Mouse (Mus musculus) embryo, embryonic 11 days (tissue): ENCODE measurements around the gene Sestd1.

Source experiments
- DNase-seq: peaks from one replicate; pipeline ENCODE4 v3.0.0-alpha.2; 2015

Gene Sestd1

DNA sequence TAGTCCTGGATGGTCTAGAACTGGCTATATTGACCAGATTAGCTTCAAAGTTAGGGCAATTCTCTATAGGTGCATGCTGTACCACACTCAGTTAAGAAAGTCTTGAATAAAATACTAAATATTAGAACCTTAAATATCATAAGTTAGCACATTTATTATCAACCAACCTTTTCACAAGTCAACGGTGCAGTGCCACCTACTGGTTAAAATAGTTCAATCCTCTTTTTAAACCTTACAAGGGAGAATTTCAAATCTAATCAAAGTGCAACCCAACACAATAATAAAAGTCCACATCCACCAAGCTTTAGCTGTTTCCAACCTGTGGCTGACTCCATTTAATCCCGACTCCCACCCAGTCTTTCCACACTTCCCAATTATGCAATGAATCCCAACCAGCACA, 76.5 kb downstream of the Sestd1 start:
- peak; percentile 54 for DNase-seq

- no peak for DNase-seq
Measured at GRCm38 (mm10) chr2:77201900-77202299, 78.5 kb downstream of the Sestd1 start.

DNA sequence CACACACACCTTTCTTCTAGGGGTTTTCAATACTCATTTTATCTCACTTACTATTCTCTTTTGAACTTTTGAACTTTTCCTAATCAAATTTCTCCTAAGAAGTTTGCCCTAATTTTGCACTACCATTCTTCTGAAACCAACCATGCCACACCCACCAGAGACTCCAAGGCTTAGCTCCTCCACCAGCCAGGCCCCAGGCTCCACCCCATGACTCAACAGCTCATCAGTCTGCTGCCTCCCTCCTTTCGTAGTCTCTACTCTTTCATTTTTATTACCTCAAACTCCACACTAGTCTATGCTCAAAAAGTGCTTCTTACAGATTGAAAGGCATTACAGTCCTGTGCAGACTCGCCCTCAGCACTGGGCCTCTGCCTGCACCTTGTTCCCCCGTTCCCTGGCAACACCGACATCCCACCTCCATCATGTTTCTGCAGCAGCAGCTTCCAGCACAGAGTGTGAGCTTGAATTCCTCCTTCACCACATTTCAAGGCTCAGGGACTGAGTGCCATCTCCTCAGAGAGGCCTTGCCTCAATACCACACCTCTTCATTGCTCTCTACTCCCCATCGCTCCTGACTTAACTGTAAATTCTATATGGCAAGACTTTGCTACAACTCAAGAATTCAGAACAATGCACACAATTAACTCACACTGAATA, 79.3 kb downstream of the Sestd1 start:
- no peak for DNase-seq

DNA sequence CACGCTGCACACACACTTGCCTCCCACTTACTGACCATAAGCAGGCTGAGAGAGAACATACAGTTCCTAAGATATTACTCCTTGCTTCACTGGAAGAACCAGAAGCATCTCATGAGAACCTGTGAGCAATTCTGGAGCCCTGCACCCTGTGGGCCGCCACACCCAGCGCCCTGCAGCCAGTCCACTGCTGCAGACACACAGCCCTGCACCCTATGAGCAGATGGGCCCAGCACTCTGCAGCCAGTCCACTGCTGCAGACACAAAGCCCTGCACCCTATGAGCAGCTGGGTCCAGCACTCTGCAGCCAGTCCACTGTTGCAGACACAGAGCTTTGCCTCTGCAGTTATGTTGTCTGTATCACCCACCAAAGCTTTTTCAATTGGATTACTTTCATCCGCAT, 80.0 kb downstream of the Sestd1 start:
- no peak for DNase-seq

DNA sequence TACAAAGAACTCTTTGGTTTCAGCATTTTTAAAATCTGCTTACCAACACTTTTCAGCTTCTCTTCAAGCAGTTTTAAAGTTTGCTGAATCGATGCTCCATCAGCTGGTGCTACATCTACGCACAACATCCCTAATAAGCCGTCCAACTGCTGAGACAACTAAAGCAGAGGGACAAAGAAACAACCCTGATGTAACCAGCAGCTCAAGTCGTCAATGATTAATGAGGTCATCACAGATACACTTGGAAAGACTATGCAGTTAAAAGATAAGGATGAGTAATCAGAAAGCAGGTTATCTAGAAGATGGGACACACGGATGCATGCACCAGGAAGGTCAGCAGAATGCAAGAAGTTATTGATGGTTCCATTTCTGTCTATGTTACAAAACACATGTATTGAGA, 82.1 kb downstream of the Sestd1 start:
- DNase-seq, result no peak

- DNase-seq, result no peak
Measured at GRCm38 (mm10) chr2:77196819-77197218, 83.6 kb downstream of the Sestd1 start.

DNA sequence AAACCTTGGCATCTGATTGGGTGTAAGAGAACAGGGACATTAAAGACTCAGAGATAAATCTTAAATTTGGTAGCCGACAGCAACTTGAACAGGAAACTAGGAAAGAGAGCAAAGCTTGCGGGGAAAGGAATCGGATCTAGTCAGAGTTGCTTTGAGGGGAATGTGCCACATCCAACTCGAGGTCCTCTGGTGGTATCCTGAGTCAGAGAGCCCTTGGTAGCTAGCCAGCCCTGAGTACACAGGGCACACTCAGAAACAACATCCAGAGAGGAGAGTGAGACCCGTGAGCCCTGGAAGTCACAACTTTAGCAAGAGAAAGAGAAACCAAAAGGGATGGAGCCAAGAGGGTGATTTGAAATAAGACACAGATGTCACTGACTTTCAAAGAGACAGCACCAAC, 85.3 kb downstream of the Sestd1 start:
- no peak for DNase-seq

- no peak for DNase-seq
Measured at GRCm38 (mm10) chr2:77191811-77192210, 88.6 kb downstream of the Sestd1 start.

- no peak for DNase-seq
Measured at GRCm38 (mm10) chr2:77190891-77191290, 89.5 kb downstream of the Sestd1 start.

GRCm38 (mm10) chr2:77190301-77190700, 90.1 kb downstream of the Sestd1 start:
- DNase-seq, result no peak

DNA sequence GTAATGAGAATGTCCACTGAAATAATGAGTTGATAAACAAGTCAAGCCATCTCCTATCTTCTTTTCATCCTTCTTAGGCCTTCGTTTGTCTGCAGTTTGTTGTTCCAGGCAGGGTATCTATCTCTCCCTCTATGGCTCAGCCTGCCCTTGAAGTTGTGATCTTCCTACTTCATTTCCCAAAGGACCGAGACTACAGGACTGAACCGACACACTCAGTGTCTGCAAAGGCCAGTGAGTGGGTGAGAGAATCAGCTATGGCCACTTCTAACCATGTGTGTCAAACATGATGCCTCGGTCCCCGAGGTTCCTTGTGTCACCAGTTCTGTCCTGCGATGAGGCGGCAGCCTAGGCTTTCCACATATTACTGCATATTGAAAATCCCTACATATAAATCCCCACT, 90.7 kb downstream of the Sestd1 start:
- no peak for DNase-seq

GRCm38 (mm10) chr2:77187501-77187900, 92.9 kb downstream of the Sestd1 start:
- DNase-seq, result no peak

- no peak for DNase-seq
Measured at GRCm38 (mm10) chr2:77186912-77187311, 93.5 kb downstream of the Sestd1 start.

DNA sequence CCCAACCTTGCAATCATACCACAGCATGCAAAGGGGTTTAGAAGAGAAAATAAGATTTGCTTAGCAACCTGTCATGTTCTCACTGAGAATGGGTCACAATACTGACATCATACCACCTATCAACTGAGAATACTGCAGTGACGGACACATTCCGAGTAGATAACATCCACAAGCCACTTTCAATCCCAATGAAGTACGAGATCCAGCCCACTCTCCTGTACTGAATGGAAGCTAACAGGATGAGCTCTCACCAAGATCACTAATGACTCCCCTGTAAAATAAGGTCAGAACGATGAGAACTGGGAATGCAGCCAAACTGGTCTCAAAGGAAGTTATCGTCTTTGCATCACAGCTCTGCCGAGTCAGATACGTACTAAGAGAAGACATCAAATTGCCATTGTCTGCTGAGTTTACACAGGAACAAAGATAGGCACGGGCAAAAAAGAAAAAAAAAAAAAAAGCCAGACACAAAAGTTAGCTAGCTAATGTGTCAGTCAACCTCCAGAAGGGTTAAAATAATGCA, 96.3 kb downstream of the Sestd1 start:
- DNase-seq, result no peak

GRCm38 (mm10) chr2:77183646-77184045, 96.7 kb downstream of the Sestd1 start:
- DNase-seq, result no peak

- no peak for DNase-seq
Measured at GRCm38 (mm10) chr2:77182996-77183380, 97.4 kb downstream of the Sestd1 start.

GRCm38 (mm10) chr2:77182271-77182995, 98.0 kb downstream of the Sestd1 start:
- DNase-seq, result no peak

GRCm38 (mm10) chr2:77177472-77177871, 102.9 kb downstream of the Sestd1 start:
- DNase-seq, result no peak

- DNase-seq, result no peak
Measured at GRCm38 (mm10) chr2:77176413-77176812, 104.0 kb downstream of the Sestd1 start.

DNA sequence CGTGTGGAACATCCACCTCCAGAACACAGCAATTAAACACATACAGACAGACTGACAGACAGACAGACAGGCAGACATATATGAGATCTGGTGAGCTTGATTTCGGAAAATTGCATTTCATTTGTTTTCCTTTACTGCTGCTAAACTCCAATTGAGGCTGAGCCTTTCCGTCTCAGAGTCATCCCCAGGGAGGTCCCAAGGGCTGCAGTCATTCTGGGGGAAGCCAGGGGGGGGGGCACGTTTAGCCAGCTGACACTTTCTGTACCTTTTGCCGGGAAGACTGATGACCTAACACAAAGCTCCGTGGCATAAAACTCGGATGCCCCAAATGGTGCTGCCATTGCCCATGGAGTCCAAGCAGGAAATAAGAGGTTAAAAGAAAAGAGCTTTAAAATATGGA, 105.0 kb downstream of the Sestd1 start:
- DNase-seq, result no peak

DNA sequence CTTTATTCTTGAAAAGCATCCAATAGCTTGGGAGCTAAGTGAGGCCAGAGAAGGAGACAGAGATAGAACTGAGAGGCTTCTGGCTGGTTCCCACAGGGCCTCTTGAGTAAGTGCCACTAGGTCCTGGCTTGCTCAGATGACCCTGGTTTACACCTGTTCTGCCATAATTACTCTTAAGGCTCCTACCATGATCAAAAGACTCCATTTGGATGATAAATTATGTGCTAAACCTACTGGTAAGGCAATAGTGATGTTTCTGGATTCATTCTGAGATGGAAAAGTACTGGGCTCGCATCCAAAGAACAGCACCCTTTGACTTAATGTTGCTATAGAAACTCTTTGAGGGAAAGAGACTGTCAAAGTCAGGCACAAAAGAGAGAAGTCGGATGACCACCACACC, 106.1 kb downstream of the Sestd1 start:
- DNase-seq, result no peak

- DNase-seq, result no peak
Measured at GRCm38 (mm10) chr2:77173821-77174220, 106.6 kb downstream of the Sestd1 start.

DNA sequence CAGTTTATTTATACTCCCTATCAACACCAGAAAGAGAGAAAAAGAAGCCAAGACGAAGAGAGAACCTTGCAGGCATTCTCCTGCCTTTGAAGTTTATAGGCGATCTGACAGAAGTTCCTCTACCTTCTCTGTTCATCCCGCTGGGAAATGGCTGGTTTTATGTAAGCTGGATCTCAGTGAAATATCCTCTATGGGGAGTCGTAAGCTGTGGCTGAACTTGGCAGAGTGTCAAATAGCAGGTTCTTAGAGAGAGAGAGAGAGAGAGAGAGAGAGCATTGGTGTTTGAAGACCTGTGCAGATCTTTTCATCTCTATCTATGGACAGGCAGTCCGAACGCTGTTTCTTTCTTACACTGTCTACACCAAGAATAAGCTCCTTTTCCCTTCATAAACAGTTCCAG, 107.0 kb downstream of the Sestd1 start:
- DNase-seq, result no peak

DNA sequence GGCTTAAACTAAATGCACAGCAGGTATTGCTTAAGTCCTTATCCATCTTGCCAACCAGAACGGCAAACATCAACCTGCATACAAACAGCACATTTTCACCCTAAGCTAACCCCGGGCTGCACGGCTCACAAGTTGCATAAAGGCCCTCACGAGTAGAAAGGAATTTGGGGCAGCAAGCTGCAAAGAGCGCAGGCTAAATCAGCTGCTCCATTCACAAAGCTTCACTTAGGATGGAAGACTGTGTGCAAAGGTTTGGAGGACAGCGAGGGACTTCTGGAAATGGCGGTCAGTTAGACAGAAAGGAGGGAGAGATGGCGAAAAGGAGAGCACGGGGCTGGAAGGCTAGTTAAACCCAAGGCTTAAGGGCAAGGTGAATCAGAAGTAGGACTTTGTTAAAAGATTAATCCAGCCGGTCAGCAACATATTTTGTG, 108.1 kb downstream of the Sestd1 start:
- DNase-seq, result peak; percentile 33
